Mouse (Mus musculus): ENCODE measurements around the gene Dnajc7. TPM values are rescaled to one million over a fixed set of nuclear protein-coding genes. Genes with fewer than 3 reads are reported as not detected.

The Dnajc7 gene
- polyA plus RNA-seq, 1 experiment from 2014 or later, result 283 TPM

DNA sequence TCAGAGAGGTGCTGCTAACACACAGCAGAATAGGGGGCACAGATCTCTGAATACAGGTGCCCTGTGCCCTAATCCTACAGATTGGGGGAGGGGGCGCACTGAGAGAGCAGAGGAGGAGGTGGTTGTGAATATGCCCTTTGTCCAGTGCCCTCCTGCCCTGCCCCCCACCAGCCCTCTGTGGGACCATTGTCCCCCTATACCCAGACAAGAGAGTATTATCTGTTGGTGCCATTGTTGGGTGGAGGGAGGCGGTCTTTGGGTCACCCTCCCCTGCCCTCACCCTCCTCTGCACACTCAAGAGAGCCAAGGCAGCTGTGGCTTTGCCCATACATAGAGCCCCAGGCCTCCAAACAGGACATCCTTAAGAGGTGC is 44.5 kb downstream of the Dnajc7 start:
- H3K9me3 ChIP-seq (replicated peaks), result no peaks in the 10 kb centered on the region
- WGBS, result 18% methylated on average over 2 of the region's 2 CpGs
- peak; percentile 7; the same call in 1 of the 2 replicates for ATAC-seq
- peak overlapping the region; percentile 70 for H3K9ac ChIP-seq
- peak overlapping the region; percentile 80 for H3K4me2 ChIP-seq
- H3K27ac ChIP-seq, result peak overlapping the region; percentile 12; the same call in 1 of the 2 replicates
- H3K4me1 ChIP-seq, result peaks cover 22% of the 10 kb centered on the region
- H3K4me3 ChIP-seq, result peak overlapping the region; percentile 69
- H3K27me3 ChIP-seq, result peaks cover 20% of the 10 kb centered on the region
- H3K36me3 ChIP-seq (ENCODE audit: poor library complexity, severe bottlenecking), result peaks cover 27% of the 10 kb centered on the region

DNA sequence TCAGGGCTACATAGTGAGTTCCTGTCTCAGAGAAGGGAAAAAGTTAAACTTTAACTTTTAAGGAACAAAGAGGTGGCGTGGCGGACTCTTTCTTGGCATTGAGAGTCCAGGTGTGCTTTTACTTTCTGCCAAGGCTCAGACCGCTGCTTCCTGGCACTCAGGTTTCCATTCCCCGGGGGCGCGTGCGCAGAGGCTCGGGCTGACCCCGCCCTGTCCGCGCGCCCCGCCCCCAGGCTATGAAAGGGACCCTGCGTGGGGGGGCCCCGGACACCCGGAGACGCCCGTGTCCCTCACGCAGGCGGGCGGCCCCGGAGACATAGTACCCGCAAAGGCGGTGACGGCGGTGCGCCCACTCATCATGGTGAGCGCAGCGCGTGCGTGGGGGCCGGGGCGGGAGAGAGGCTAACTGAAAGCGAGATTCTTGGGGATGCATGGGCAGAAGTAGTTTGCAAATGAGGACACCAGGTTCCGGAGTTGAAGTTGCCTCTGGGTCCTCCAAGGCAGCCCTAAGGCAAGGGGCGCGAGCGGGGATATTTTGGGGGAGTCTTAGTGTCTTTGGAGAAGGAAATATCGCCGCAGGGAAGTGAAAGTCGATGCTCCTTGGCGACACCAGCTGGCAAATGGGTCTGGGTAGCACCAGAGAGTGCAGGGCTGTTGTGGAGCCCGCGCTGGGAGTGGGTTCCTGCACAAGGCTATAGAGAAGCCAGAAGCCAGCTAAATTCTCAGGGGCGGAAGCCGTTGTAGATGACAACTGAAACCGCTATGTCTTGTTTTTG is 45.1 kb downstream of the Dnajc7 start, which contains the start of gene Cnp:
TSS of gene Cnp (plus strand) at position 197 of the 776 bp plus-strand sequence.
- peaks cover 22% of the 10 kb centered on the region for H3K4me1 ChIP-seq
- H3K27me3 ChIP-seq, result peaks cover 20% of the 10 kb centered on the region
- peak; percentile 66 for ATAC-seq
- H3K27ac ChIP-seq, result peak within 1 kb of the TSS; percentile 12
- H3K9me3 ChIP-seq (replicated peaks), result no peaks in the 10 kb centered on the region
- peak within 1 kb of the TSS; percentile 80 for H3K4me2 ChIP-seq
- peak within 1 kb of the TSS; percentile 69 for H3K4me3 ChIP-seq
- H3K9ac ChIP-seq, result peak within 1 kb of the TSS; percentile 70
- 1% methylated on average over 47 of the region's 47 CpGs for WGBS
- peaks cover 21% of the 10 kb centered on the region for H3K36me3 ChIP-seq (ENCODE audit: poor library complexity, severe bottlenecking)

- H3K9ac ChIP-seq, result no peak overlapping the region
- H3K36me3 ChIP-seq (ENCODE audit: poor library complexity, severe bottlenecking), result peaks cover 14% of the 10 kb centered on the region
- H3K9me3 ChIP-seq (replicated peaks), result no peaks in the 10 kb centered on the region
- peaks cover 20% of the 10 kb centered on the region for H3K27me3 ChIP-seq
- peak overlapping the region; percentile 80 for H3K4me2 ChIP-seq
- peak overlapping the region; percentile 69 for H3K4me3 ChIP-seq
- H3K4me1 ChIP-seq, result peaks cover 22% of the 10 kb centered on the region
- no peak overlapping the region for H3K27ac ChIP-seq
- WGBS, result 95% methylated on average over 3 of the region's 3 CpGs
- ATAC-seq, result no peak
Observed at GRCm38 (mm10) chr11:100574188-100574587, 45.8 kb downstream of the Dnajc7 start.

DNA sequence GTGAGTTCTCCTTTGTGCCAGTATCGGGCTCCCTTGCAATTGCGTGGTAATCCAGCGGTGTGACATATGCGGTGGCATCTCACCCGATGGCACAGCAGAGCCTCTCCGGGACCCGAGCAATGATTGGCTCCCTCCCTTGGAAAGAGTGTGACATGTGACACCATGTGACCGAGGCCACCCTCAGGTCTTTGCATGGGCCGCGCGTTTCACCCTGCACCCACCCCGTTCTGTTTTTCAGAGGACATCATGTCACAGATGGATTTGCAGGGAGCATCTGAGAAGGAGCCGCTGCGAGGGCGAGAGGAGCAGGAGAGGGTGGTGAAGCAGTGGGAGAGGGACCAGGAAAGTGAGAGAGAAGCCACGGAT is 48.8 kb downstream of the Dnajc7 start:
- peak; percentile 6; the same call in 1 of the 2 replicates for ATAC-seq
- Histone ChIP-seq H3K36me3 (ENCODE audit: poor library complexity, severe bottlenecking) (no peaks in the 10 kb centered on the region), H3K27ac (no peak overlapping the region), H3K4me1 (peaks cover 22% of the 10 kb centered on the region), H3K9me3 (replicated peaks) (no peaks in the 10 kb centered on the region), H3K4me2 (peak overlapping the region; percentile 57), H3K4me3 (peak overlapping the region; percentile 21), H3K9ac (peak overlapping the region; percentile 51), H3K27me3 (peaks cover 20% of the 10 kb centered on the region)
- WGBS, result 6% methylated on average over 16 of the region's 16 CpGs

DNA sequence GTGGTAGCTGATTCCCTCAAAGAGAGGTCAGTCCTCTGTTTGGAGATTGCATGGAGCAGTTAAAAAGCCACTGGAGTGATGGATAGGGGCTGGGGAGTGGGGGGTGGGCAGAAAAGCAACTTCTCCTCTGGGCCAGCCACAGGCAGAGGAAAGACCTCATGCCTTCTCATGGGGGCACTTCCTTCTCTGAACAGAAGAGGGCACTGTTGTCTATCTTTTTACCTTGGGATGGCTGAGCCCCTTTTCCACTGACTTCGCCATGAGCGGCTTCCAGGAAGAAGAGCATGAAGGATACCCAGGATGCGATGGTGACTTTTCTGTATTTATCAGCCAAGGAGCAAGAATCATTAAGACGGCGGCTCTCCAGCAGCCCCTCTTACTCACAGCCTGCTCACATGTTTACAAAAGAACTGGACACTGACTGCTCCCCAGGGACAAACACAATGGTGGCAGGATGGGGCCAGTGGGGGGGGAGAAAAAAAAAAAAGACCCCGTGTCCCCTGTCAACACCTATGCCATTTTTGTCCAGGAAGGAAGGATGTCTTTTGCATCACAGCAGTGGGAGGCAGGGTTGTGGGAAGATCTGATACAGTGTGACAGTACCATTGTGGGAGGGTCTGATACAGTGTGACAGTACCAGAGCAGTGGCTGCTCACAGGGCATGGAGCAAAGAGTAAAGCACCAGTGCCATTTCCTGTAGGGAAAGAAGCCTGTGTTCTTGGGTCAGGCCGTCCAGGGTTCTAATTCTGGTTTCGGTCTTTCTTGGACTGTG is 49.4 kb downstream of the Dnajc7 start:
- Histone ChIP-seq H3K9ac (peak overlapping the region; percentile 51; the same call in 1 of the 2 replicates), H3K36me3 (ENCODE audit: poor library complexity, severe bottlenecking) (no peaks in the 10 kb centered on the region), H3K27ac (no peak overlapping the region), H3K27me3 (peaks cover 20% of the 10 kb centered on the region), H3K9me3 (replicated peaks) (no peaks in the 10 kb centered on the region), H3K4me1 (peaks cover 19% of the 10 kb centered on the region), H3K4me3 (peak overlapping the region; percentile 21), H3K4me2 (peak overlapping the region; percentile 57)
- WGBS, result 7% methylated on average over 8 of the region's 8 CpGs
- ATAC-seq, result peak; percentile 60

- Histone ChIP-seq H3K4me2 (no peak overlapping the region), H3K27ac (no peak overlapping the region), H3K4me1 (peaks cover 12% of the 10 kb centered on the region; the same call in 1 of the 2 replicates), H3K4me3 (no peak overlapping the region), H3K36me3 (ENCODE audit: poor library complexity, severe bottlenecking) (no peaks in the 10 kb centered on the region), H3K9ac (no peak overlapping the region), H3K27me3 (peaks cover 20% of the 10 kb centered on the region), H3K9me3 (replicated peaks) (no peaks in the 10 kb centered on the region)
- 67% methylated on average over 9 of the region's 9 CpGs for WGBS
- ATAC-seq, result no peak
Observed at GRCm38 (mm10) chr11:100569789-100570188, 50.2 kb downstream of the Dnajc7 start.

GRCm38 (mm10) chr11:100568692-100569091 is 51.3 kb downstream of the Dnajc7 start:
- H3K4me2 ChIP-seq, result no peak overlapping the region
- ATAC-seq, result no peak
- no peaks in the 10 kb centered on the region for H3K9me3 ChIP-seq (replicated peaks)
- peaks cover 20% of the 10 kb centered on the region for H3K27me3 ChIP-seq
- H3K4me3 ChIP-seq, result no peak overlapping the region
- H3K9ac ChIP-seq, result no peak overlapping the region; the same call in 1 of the 2 replicates
- H3K27ac ChIP-seq, result no peak overlapping the region
- H3K4me1 ChIP-seq, result peaks cover 9% of the 10 kb centered on the region; the same call in 1 of the 2 replicates
- no peaks in the 10 kb centered on the region for H3K36me3 ChIP-seq (ENCODE audit: poor library complexity, severe bottlenecking)
- WGBS, result 86% methylated on average over 8 of the region's 8 CpGs

- H3K4me3 ChIP-seq, result no peak overlapping the region
- no peak overlapping the region for H3K27ac ChIP-seq
- peaks cover 20% of the 10 kb centered on the region for H3K27me3 ChIP-seq
- no peaks in the 10 kb centered on the region for H3K9me3 ChIP-seq (replicated peaks)
- H3K4me1 ChIP-seq, result peaks cover 9% of the 10 kb centered on the region; the same call in 1 of the 2 replicates
- no peaks in the 10 kb centered on the region for H3K36me3 ChIP-seq (ENCODE audit: poor library complexity, severe bottlenecking)
- WGBS, result 75% methylated on average over 9 of the region's 9 CpGs
- H3K9ac ChIP-seq, result no peak overlapping the region
- H3K4me2 ChIP-seq, result no peak overlapping the region
- no peak for ATAC-seq
Observed at GRCm38 (mm10) chr11:100567815-100568245, 52.1 kb downstream of the Dnajc7 start.

DNA sequence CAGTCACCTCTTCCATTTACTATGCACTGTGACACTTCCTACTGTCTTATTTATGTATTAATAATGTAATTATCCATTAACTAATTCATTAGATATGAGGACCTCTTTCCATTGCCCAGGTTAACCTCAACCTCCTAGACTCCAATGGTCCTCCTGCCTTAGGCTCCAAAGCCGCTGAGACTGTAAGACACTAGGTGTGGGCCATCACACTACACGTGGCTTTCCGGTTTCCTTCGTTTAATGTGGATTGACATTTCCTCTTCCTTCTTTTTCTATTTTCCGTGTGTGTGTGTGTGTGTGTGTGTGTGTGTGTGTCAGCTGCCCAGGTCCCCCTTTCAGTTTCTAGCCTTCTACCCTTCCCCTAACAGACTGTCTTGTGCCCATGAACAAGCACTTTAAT is 52.7 kb downstream of the Dnajc7 start:
- 78% methylated on average over 5 of the region's 5 CpGs for WGBS
- Histone ChIP-seq H3K9ac (no peak overlapping the region), H3K4me2 (no peak overlapping the region), H3K4me3 (no peak overlapping the region), H3K9me3 (replicated peaks) (no peaks in the 10 kb centered on the region), H3K27ac (no peak overlapping the region), H3K27me3 (peaks cover 17% of the 10 kb centered on the region), H3K4me1 (peaks cover 9% of the 10 kb centered on the region; the same call in 1 of the 2 replicates), H3K36me3 (ENCODE audit: poor library complexity, severe bottlenecking) (no peaks in the 10 kb centered on the region)
- no peak for ATAC-seq

DNA sequence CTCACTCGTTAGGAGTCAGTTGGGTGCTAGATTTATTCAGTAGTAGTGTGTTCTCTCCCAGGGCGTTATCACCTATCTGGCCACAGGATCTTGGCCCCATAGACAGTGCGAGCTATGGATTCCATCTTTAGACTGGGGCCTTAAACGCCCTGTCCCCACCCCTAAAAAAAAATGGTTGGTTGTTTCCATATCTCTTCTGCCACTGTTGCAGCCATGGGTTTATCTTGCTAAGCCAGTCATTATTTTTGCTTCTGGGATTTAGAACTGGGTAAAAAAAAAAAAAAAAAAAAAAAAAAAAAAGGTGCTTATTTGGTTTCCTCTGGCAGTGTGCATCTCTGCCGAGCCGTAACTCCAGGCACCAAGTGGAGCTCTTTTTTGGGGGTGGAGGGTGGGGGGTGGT is 55.3 kb downstream of the Dnajc7 start:
- H3K9me3 ChIP-seq (replicated peaks), result no peaks in the 10 kb centered on the region
- no peak overlapping the region for H3K27ac ChIP-seq
- no peaks in the 10 kb centered on the region for H3K4me1 ChIP-seq
- no peaks in the 10 kb centered on the region for H3K27me3 ChIP-seq
- H3K4me2 ChIP-seq, result no peak overlapping the region
- no peak overlapping the region for H3K4me3 ChIP-seq
- H3K36me3 ChIP-seq (ENCODE audit: poor library complexity, severe bottlenecking), result no peaks in the 10 kb centered on the region
- H3K9ac ChIP-seq, result no peak overlapping the region
- peak; percentile 21; the same call in 1 of the 2 replicates for ATAC-seq
- 84% methylated on average over 6 of the region's 6 CpGs for WGBS

GRCm38 (mm10) chr11:100564297-100564696 is 55.7 kb downstream of the Dnajc7 start:
- no peak overlapping the region for H3K27ac ChIP-seq
- no peaks in the 10 kb centered on the region for H3K4me1 ChIP-seq
- no peaks in the 10 kb centered on the region for H3K27me3 ChIP-seq
- H3K9ac ChIP-seq, result no peak overlapping the region
- no peaks in the 10 kb centered on the region for H3K9me3 ChIP-seq (replicated peaks)
- no peak overlapping the region for H3K4me3 ChIP-seq
- ATAC-seq, result peak; percentile 45; the same call in 1 of the 2 replicates
- H3K36me3 ChIP-seq (ENCODE audit: poor library complexity, severe bottlenecking), result no peaks in the 10 kb centered on the region
- 75% methylated on average over 15 of the region's 15 CpGs for WGBS
- H3K4me2 ChIP-seq, result no peak overlapping the region

DNA sequence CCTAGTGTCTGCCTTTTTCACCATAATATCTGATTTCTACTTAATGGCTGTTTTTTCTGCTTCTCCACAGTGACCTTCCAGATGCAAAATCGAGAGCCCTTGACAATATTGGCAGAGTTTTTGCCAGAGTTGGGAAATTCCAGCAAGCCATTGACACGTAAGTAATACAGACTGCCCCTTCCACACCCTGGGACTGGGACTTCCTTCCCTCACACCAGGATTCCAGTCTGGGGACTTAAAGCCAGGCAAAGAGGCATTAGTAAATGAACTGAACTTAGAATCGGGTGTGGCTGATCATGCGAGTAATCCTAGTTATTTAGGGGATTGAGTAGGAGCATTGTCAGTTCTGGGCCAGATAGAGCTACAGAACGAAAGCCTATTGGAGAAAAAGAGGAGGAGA is 58.2 kb downstream of the Dnajc7 start:
- Histone ChIP-seq H3K4me2 (no peak overlapping the region), H3K9me3 (replicated peaks) (no peaks in the 10 kb centered on the region), H3K4me1 (no peaks in the 10 kb centered on the region), H3K36me3 (ENCODE audit: poor library complexity, severe bottlenecking) (no peaks in the 10 kb centered on the region), H3K9ac (no peak overlapping the region), H3K4me3 (no peak overlapping the region), H3K27ac (no peak overlapping the region), H3K27me3 (no peaks in the 10 kb centered on the region)
- ATAC-seq, result no peak
- 26% methylated on average over 5 of the region's 5 CpGs for WGBS
